Mouse (Mus musculus) lung, embryonic 14.5 days (tissue): ENCODE data around the gene Mlf1. TPM values are rescaled to one million over a fixed set of nuclear protein-coding genes. Genes with fewer than 3 reads are reported as not detected.

Source experiments
- ATAC-seq: fragments of 200-750 bp; cut with Nextera tagmentation; 2 replicates; pipeline ENCODE4 v1.8.0; 2017; ENCODE audit warnings: mild to moderate bottlenecking, moderate TSS enrichment, moderate library complexity; ENCODE audit not compliant: insufficient read depth
- DNase-seq: peaks from one replicate; pipeline ENCODE4 v3.0.0-alpha.2; 2015
- H3K27ac ChIP-seq: fragments of 300-500 bp; sonication (generic); 2 replicates; pipeline ENCODE4 v1.5.1; 2014; ENCODE audit warnings: low read depth, mild to moderate bottlenecking, moderate library complexity
- H3K27me3 ChIP-seq: fragments of 300-500 bp; sonication (generic); 2 replicates; pipeline ENCODE4 v1.6.1; 2014; ENCODE audit warnings: low read length, control low read depth; ENCODE audit not compliant: insufficient read depth
- H3K36me3 ChIP-seq: fragments of 300-500 bp; sonication (generic); 2 replicates; pipeline ENCODE4 v1.6.1; 2014; ENCODE audit warnings: control low read depth; ENCODE audit not compliant: insufficient read depth
- H3K4me1 ChIP-seq: fragments of 300-500 bp; sonication (generic); 2 replicates; pipeline ENCODE4 v1.6.1; 2014; ENCODE audit warnings: antibody characterized with exemption, control low read depth; ENCODE audit not compliant: insufficient read depth
- H3K4me2 ChIP-seq: fragments of 300-500 bp; sonication (generic); 2 replicates; pipeline ENCODE4 v1.6.1; 2014; ENCODE audit warnings: mild to moderate bottlenecking
- H3K4me3 ChIP-seq: fragments of 300-500 bp; sonication (generic); 2 replicates; pipeline ENCODE4 v1.5.1; 2014; ENCODE audit warnings: low read depth, low read length
- H3K9ac ChIP-seq: fragments of 300-500 bp; sonication (generic); 2 replicates; pipeline ENCODE4 v1.6.1; 2014
- H3K9me3 ChIP-seq: fragments of 300-500 bp; sonication (generic); 2 replicates; pipeline ENCODE4 v1.6.1; 2016; ENCODE audit warnings: low read depth, low read length, control low read depth
- CTCF ChIP-seq: IDR thresholded peaks from 2 replicates; pipeline ENCODE4 v1.5.1; 2016; ENCODE audit warnings: antibody characterized with exemption, low read depth
- WGBS: fragments of 180-500 bp; shearing (Covaris S2); extraction: QIAGEN DNeasy Blood & Tissue Kit; methylation state at CpG from one replicate; pipeline ENCODE4 v1.1.7; 2014; 5-methylcytosine and 5-hydroxymethylcytosine counted together
- polyA plus RNA-seq: library from polyadenylated mRNA; unstranded; fragments of >200 nt; fragmentation: Nextera tagmentation; extraction: Ambion mirVana; gene quantifications from 2 replicates; pipeline ENCODE4 v1.2.1, GENCODE M21; 2014

The Mlf1 gene
- 17.1 and 23.6 TPM in 2 replicates for polyA plus RNA-seq

- no peak for TF ChIP-seq CTCF
- peak within 1 kb of the TSS; percentile 82 for H3K4me2 ChIP-seq
- peaks cover 8% of the 10 kb centered on the region for H3K27me3 ChIP-seq
- H3K9ac ChIP-seq: peak within 1 kb of the TSS; percentile 36
- DNase-seq: peak; percentile 95
- no peak within 1 kb of the TSS for H3K27ac ChIP-seq
- H3K4me3 ChIP-seq: peak within 1 kb of the TSS; percentile 44
- no peaks in the 10 kb centered on the region for H3K4me1 ChIP-seq
- WGBS: under 1% methylated on average over 35 of the region's 35 CpGs
- no peaks in the 10 kb centered on the region for H3K9me3 ChIP-seq
- H3K36me3 ChIP-seq: no peaks in the 10 kb centered on the region
- ATAC-seq: peak; percentile 98
Observed at GRCm38 (mm10) chr3:67373872-67374271, at the start of gene Mlf1. TSS of gene Mlf1 (plus strand) at chr3:67374097.

GRCm38 (mm10) chr3:67339558-67339957, 34.3 kb upstream of the Mlf1 start:
- ATAC-seq (no peak), DNase-seq (no peak)
- no peak for TF ChIP-seq CTCF
- Histone ChIP-seq H3K27me3 (no peaks in the 10 kb centered on the region), H3K9me3 (no peaks in the 10 kb centered on the region), H3K9ac (no peak overlapping the region), H3K4me1 (no peaks in the 10 kb centered on the region), H3K36me3 (no peaks in the 10 kb centered on the region), H3K4me2 (no peak overlapping the region), H3K4me3 (no peak overlapping the region), H3K27ac (no peak overlapping the region)
- WGBS: 46% methylated on average over 3 of the region's 3 CpGs

GRCm38 (mm10) chr3:67340921-67341320, 33.0 kb upstream of the Mlf1 start:
- DNase-seq (no peak), ATAC-seq (no peak)
- no peak overlapping the region for H3K4me2 ChIP-seq
- no peak for TF ChIP-seq CTCF
- no peaks in the 10 kb centered on the region for H3K27me3 ChIP-seq
- no peak overlapping the region for H3K4me3 ChIP-seq
- H3K36me3 ChIP-seq: no peaks in the 10 kb centered on the region
- H3K9ac ChIP-seq: no peak overlapping the region
- 60% methylated on average over 7 of the region's 7 CpGs for WGBS
- no peak overlapping the region for H3K27ac ChIP-seq
- H3K9me3 ChIP-seq: no peaks in the 10 kb centered on the region
- no peaks in the 10 kb centered on the region for H3K4me1 ChIP-seq

- H3K27ac ChIP-seq: no peak overlapping the region
- ATAC-seq: no peak
- H3K4me2 ChIP-seq: no peak overlapping the region
- no peak overlapping the region for H3K9ac ChIP-seq
- H3K9me3 ChIP-seq: no peaks in the 10 kb centered on the region
- H3K4me3 ChIP-seq: no peak overlapping the region
- TF ChIP-seq CTCF: peak; percentile 55
- H3K4me1 ChIP-seq: no peaks in the 10 kb centered on the region
- 56% methylated on average over 5 of the region's 5 CpGs for WGBS
- peak; percentile 63 for DNase-seq
- no peaks in the 10 kb centered on the region for H3K27me3 ChIP-seq
- H3K36me3 ChIP-seq: no peaks in the 10 kb centered on the region
Observed at GRCm38 (mm10) chr3:67343004-67343662, 30.8 kb upstream of the Mlf1 start.

- TF ChIP-seq CTCF: peak; percentile 78
- Histone ChIP-seq H3K9me3 (no peaks in the 10 kb centered on the region), H3K36me3 (no peaks in the 10 kb centered on the region), H3K4me1 (no peaks in the 10 kb centered on the region), H3K9ac (no peak overlapping the region), H3K27ac (no peak overlapping the region), H3K4me3 (no peak overlapping the region), H3K27me3 (no peaks in the 10 kb centered on the region), H3K4me2 (no peak overlapping the region)
- ATAC-seq: no peak
- peak; percentile 80 for DNase-seq
- 9% methylated on average over 2 of the region's 2 CpGs for WGBS
Observed at GRCm38 (mm10) chr3:67344599-67344998, 29.3 kb upstream of the Mlf1 start.

- TF ChIP-seq CTCF: no peak
- no peak for ATAC-seq
- 71% methylated on average over 2 of the region's 2 CpGs for WGBS
- Histone ChIP-seq H3K27ac (no peak overlapping the region), H3K4me3 (no peak overlapping the region), H3K9ac (no peak overlapping the region), H3K4me2 (no peak overlapping the region), H3K27me3 (no peaks in the 10 kb centered on the region), H3K4me1 (no peaks in the 10 kb centered on the region), H3K36me3 (no peaks in the 10 kb centered on the region), H3K9me3 (no peaks in the 10 kb centered on the region)
- no peak for DNase-seq
Observed at GRCm38 (mm10) chr3:67346674-67347073, 27.2 kb upstream of the Mlf1 start.

GRCm38 (mm10) chr3:67351406-67352127, 22.3 kb upstream of the Mlf1 start:
- H3K4me3 ChIP-seq: no peak overlapping the region
- 74% methylated on average over 12 of the region's 12 CpGs for WGBS
- H3K27me3 ChIP-seq: no peaks in the 10 kb centered on the region
- no peaks in the 10 kb centered on the region for H3K4me1 ChIP-seq
- DNase-seq (no peak), ATAC-seq (no peak)
- H3K9ac ChIP-seq: no peak overlapping the region
- no peak for TF ChIP-seq CTCF
- H3K9me3 ChIP-seq: no peaks in the 10 kb centered on the region
- H3K27ac ChIP-seq: no peak overlapping the region
- H3K36me3 ChIP-seq: no peaks in the 10 kb centered on the region
- no peak overlapping the region for H3K4me2 ChIP-seq
